In the genomic region with DNA sequence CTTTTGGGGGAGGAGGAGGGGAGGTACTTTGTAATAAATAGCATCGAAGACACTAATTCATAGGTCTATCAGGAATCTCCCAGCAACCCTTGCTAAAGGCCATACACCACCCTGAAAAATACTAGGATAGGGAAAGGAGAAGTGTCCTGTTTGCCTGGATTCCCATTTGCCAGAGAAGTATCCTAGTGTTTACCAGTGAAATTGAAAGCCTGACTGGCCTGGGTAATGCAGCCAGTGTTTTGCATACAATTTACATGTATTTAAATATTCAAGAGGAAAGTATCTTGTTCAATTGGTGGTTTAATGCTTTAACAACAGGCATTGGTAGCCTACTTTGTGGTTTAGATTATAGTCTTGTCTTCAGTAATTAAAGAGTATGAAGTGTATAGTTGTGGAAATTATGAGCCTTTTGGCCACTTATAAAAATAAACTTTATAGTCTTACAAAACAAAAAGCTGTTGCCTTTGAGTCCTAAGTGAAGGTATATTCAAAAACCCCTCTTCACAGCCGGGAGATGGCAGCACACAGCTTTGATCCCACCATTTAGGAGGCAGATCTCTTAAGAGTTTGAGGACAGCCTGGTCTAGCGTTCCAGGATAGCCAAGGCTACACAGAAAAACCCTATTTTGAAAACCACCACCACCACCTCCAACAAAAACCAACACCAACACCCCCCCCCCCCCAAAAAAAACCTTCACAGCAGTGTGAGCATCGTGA, we compare ENCODE assay signal across 13 mouse cellular contexts. TPM values are rescaled to one million over a fixed set of nuclear protein-coding genes. Genes with fewer than 3 reads are reported as not detected.
DNase-seq lines count a peak whose midpoint lies in the region; ATAC-seq and TF ChIP-seq lines count a peak whose summit lies in the region.
"Had no signal": no experiment of that assay in that cellular context is flagged by ENCODE, and none has a peak within 500 bp of the region (broad histone marks: within the 10 kb centered on the region; RNA-seq: fewer than 3 reads in every experiment).

No protein-coding gene starts in this region.

- H3K27me3 ChIP-seq in lung, postnatal 0 days (replicated peaks; ENCODE audit: insufficient read depth, low read length) = no peaks in the 10 kb centered on the region
- H3K27me3 ChIP-seq in Patski = no peaks in the 10 kb centered on the region
- H3K27me3 ChIP-seq in midbrain, embryonic 15.5 days (replicated peaks) = no peaks in the 10 kb centered on the region
- no peaks in the 10 kb centered on the region for H3K27me3 ChIP-seq in kidney, embryonic 16.5 days (ENCODE audit: insufficient read depth, low read length)
- H3K27me3 ChIP-seq: limb, embryonic 15.5 days had no signal

- no peak overlapping the region for H3K27ac ChIP-seq in lung, postnatal 0 days (ENCODE audit: low read length)
- no peak overlapping the region for H3K27ac ChIP-seq in midbrain, embryonic 15.5 days
- H3K27ac ChIP-seq in kidney, embryonic 16.5 days (ENCODE audit: low read length) = no peak overlapping the region
- H3K27ac ChIP-seq: limb, embryonic 15.5 days had no signal

- H3K4me3 ChIP-seq in lung, postnatal 0 days (ENCODE audit: low read depth, low read length) = no peak overlapping the region
- no peak overlapping the region for H3K4me3 ChIP-seq in midbrain, embryonic 15.5 days
- no peak overlapping the region for H3K4me3 ChIP-seq in kidney, embryonic 16.5 days (ENCODE audit: low read length)
- H3K4me3 ChIP-seq: limb, embryonic 15.5 days had no signal

- H3K4me2 ChIP-seq in lung, postnatal 0 days (replicated peaks; ENCODE audit: low read depth, low read length) = no peak overlapping the region
- no peak overlapping the region for H3K4me2 ChIP-seq in midbrain, embryonic 15.5 days
- H3K4me2 ChIP-seq in kidney, embryonic 16.5 days (replicated peaks; ENCODE audit: low read depth, low read length) = no peak overlapping the region
- H3K4me2 ChIP-seq: limb, embryonic 15.5 days had no signal

- H3K9me3 ChIP-seq in lung, postnatal 0 days (ENCODE audit: low read length) = no peaks in the 10 kb centered on the region
- H3K9me3 ChIP-seq in midbrain, embryonic 15.5 days = no peaks in the 10 kb centered on the region
- H3K9me3 ChIP-seq in kidney, embryonic 16.5 days (ENCODE audit: low read length) = no peaks in the 10 kb centered on the region
- H3K9me3 ChIP-seq: limb, embryonic 15.5 days had no signal

- 69% methylated on average over 4 of the region's 4 CpGs for WGBS in lung, postnatal 0 days
- 63% methylated on average over 4 of the region's 4 CpGs for WGBS in midbrain, embryonic 15.5 days
- WGBS in kidney, embryonic 16.5 days = 67% methylated on average over 4 of the region's 4 CpGs

- peak; percentile 32 for TF ChIP-seq CTCF in lung, postnatal 0 days (IDR thresholded peaks at IDR 0.05)
- TF ChIP-seq CTCF in Patski (IDR thresholded peaks at IDR 0.05) = peak; percentile 23

- no peak for TF ChIP-seq EP300 in lung, postnatal 0 days (IDR thresholded peaks at IDR 0.05)

- DNase-seq in frontal cortex, postnatal 10 days (ENCODE audit: low spot score in 2 of 2) = no peak
- DNase-seq in lung, postnatal 0 days (ENCODE audit: low spot score) = no peak
- DNase-seq in lung, postnatal 4 days = no peak
- DNase-seq in Patski (ENCODE audit: low read depth, low spot score) = no peak
- DNase-seq: kidney, postnatal 10 days; right cerebral cortex, postnatal 25 days had no signal

- H3K36me3 ChIP-seq in lung, postnatal 0 days (ENCODE audit: insufficient read depth, low read length) = peaks cover 9% of the 10 kb centered on the region; the same call in 1 of the 2 replicates
- no peaks in the 10 kb centered on the region; the same call in 1 of the 2 replicates for H3K36me3 ChIP-seq in midbrain, embryonic 15.5 days (replicated peaks)
- H3K36me3 ChIP-seq in kidney, embryonic 16.5 days (ENCODE audit: insufficient read depth, low read length) = peaks cover 17% of the 10 kb centered on the region

- in situ Hi-C loops in Patski (cut with MboI; ENCODE audit: low pct_unique_long_range_greater_than_20kb) = no loop called here

- H3K4me1 ChIP-seq in lung, postnatal 0 days (ENCODE audit: insufficient read depth, low read depth, low read length) = 0 out of 2 replicates have a peak, but pooled peaks cover 2% of the 10 kb centered on the region
- no peaks in the 10 kb centered on the region for H3K4me1 ChIP-seq in midbrain, embryonic 15.5 days
- H3K4me1 ChIP-seq in kidney, embryonic 16.5 days (ENCODE audit: insufficient read depth, low read length) = no peaks in the 10 kb centered on the region
- H3K4me1 ChIP-seq: limb, embryonic 15.5 days had no signal

- no peak overlapping the region for H3K9ac ChIP-seq in lung, postnatal 0 days (replicated peaks; ENCODE audit: low read depth)
- H3K9ac ChIP-seq in midbrain, embryonic 15.5 days = no peak overlapping the region
- H3K9ac ChIP-seq in kidney, embryonic 16.5 days (replicated peaks; ENCODE audit: low read length) = no peak overlapping the region
- H3K9ac ChIP-seq: limb, embryonic 15.5 days had no signal

- POLR2A ChIA-PET in Patski (lab: Charles Lee) = no interaction called here

- peak; percentile 51 for ATAC-seq in frontal cortex, adult (ENCODE audit: low TSS enrichment)
- 0 out of 2 replicates have a peak, but pooled peaks have one; percentile 5 for ATAC-seq in lung, postnatal 0 days
- no peak for ATAC-seq in Patski
- 0 out of 2 replicates have a peak, but pooled peaks have one; percentile 8 for ATAC-seq in midbrain, embryonic 15.5 days (replicated peaks)
- no peak for ATAC-seq in megakaryocyte, adult 5-6 weeks (ENCODE audit: poor library complexity, severe bottlenecking)
- no peak for ATAC-seq in kidney, embryonic 16.5 days (ENCODE audit: low FRiP score, low TSS enrichment)

- CTCF ChIA-PET in Patski (lab: Charles Lee) = interaction anchor here (0.8 to 0.9 kb wide), 2 partner anchors 20 to 102 kb away, joined by 3 to 4 read pairs; no protein-coding TSS in a partner anchor

RNA-seq across cellular contexts. Expression of a gene that starts 47.0 kb away (rescaled TPM):
- polyA plus RNA-seq in lung, postnatal 0 days (2015; fragmentation: Nextera tagmentation; extraction: Ambion mirVana) = 79.4 and 85.9 TPM in 2 replicates
- 106 TPM for polyA plus RNA-seq in Patski (2021)
- 62.6 and 64.8 TPM in 2 replicates for polyA plus RNA-seq in midbrain, embryonic 15.5 days (2015; fragmentation: Nextera tagmentation; extraction: Ambion mirVana)
- total RNA-seq in megakaryocyte, adult 5-6 weeks (2015) = 114 and 122 TPM in 2 replicates
- total RNA-seq in megakaryocyte, adult 5-6 weeks (2017) = 91.6 and 103 TPM in 2 replicates
- polyA plus RNA-seq in kidney, embryonic 16.5 days (2015; fragmentation: Nextera tagmentation; extraction: Ambion mirVana) = 81.5 and 84.7 TPM in 2 replicates

RNA-seq across cellular contexts. Expression of a gene that starts 47.5 kb away (rescaled TPM):
- polyA plus RNA-seq in lung, postnatal 0 days (2015; fragmentation: Nextera tagmentation; extraction: Ambion mirVana) = 0.33 and 1.1 TPM in 2 replicates
- 2.0 TPM for polyA plus RNA-seq in Patski (2021)
- polyA plus RNA-seq in midbrain, embryonic 15.5 days (2015; fragmentation: Nextera tagmentation; extraction: Ambion mirVana) = 1.1 TPM in 2 replicates
- total RNA-seq in megakaryocyte, adult 5-6 weeks (2015) = not detected in 2 replicates
- not detected in 2 replicates for total RNA-seq in megakaryocyte, adult 5-6 weeks (2017)
- 0.71 and 0.72 TPM in 2 replicates for polyA plus RNA-seq in kidney, embryonic 16.5 days (2015; fragmentation: Nextera tagmentation; extraction: Ambion mirVana)
- total RNA-seq: hematopoietic stem cell, adult 5-6 weeks; neutrophil, adult 5-6 weeks had no signal

Comparison
In these comparisons a context has a peak if more than half of its experiments do, and no peak if none do; other contexts are left out.
1. ATAC-seq: peak in frontal cortex, adult (single experiment), lung, postnatal 0 days (single experiment) and midbrain, embryonic 15.5 days (single experiment); none in Patski (single experiment), megakaryocyte, adult 5-6 weeks (single experiment) and kidney, embryonic 16.5 days (single experiment).